5 mouse cellular contexts compared by ENCODE assay signal in genomic region chr14:31866366-31866765, GRCm38 (mm10).
DNase-seq lines count a peak whose midpoint lies in the region.

No protein-coding gene starts in this region.

- DNase-seq in ES-CJ7 (ENCODE audit: low read depth, low spot score), result peak; percentile 35
- DNase-seq in MN1 (ENCODE audit: low spot score), result peak; percentile 11
- peak; percentile 22 for DNase-seq in R1 (ENCODE audit: low read depth, low spot score)
- DNase-seq in ZHBTc4 (ENCODE audit: low read depth, low spot score), result peak; percentile 54
- DNase-seq in heart, adult 11 months, result peak; percentile 62

Comparison
In these comparisons a context has a peak if more than half of its experiments do, and no peak if none do; other contexts are left out.
1. Peak in every context shown above with its lines: DNase-seq.
2. DNase-seq: peak in every context shown above with its lines; median percentile 62 in heart, adult 11 months; 54 in ZHBTc4; 35 in ES-CJ7; 22 in R1; 11 in MN1.